Mouse (Mus musculus) embryonic facial prominence, embryonic 10.5 days (tissue): ENCODE measurements around the gene Myd88. TPM values are rescaled to one million over a fixed set of nuclear protein-coding genes. Genes with fewer than 3 reads are reported as not detected.
A peak's percentile ranks its signal among the peaks of the same experiment; 100 is the strongest.

ENCODE experiments used
- DNase-seq: peaks from one replicate; pipeline ENCODE4 v3.0.0-alpha.2; 2017; ENCODE audit warnings: low spot score
- H3K27ac ChIP-seq: fragments of 300-500 bp; sonication (generic); replicated peaks from 2 replicates; pipeline ENCODE4 v1.5.1; 2016; ENCODE audit warnings: mild to moderate bottlenecking
- H3K27me3 ChIP-seq: fragments of 300-500 bp; sonication (generic); replicated peaks from 2 replicates; pipeline ENCODE4 v1.6.1; 2016; ENCODE audit warnings: low read depth, mild to moderate bottlenecking; ENCODE audit not compliant: poor library complexity, severe bottlenecking
- H3K36me3 ChIP-seq: fragments of 300-500 bp; sonication (generic); replicated peaks from 2 replicates; pipeline ENCODE4 v1.6.1; 2016; ENCODE audit warnings: mild to moderate bottlenecking, moderate library complexity
- H3K4me1 ChIP-seq: fragments of 300-500 bp; sonication (generic); 2 replicates; pipeline ENCODE4 v1.6.1; 2016
- H3K4me3 ChIP-seq: fragments of 300-500 bp; sonication (generic); 2 replicates; pipeline ENCODE4 v1.5.1; 2016; ENCODE audit warnings: mild to moderate bottlenecking, moderate library complexity
- H3K9me3 ChIP-seq: fragments of 300-500 bp; sonication (generic); 2 replicates; pipeline ENCODE4 v1.6.1; 2016; ENCODE audit warnings: mild to moderate bottlenecking
- WGBS: fragments of 180-500 bp; shearing (Covaris S2); methylation state at CpG from one replicate; pipeline ENCODE4 v1.1.7; 2016; 5-methylcytosine and 5-hydroxymethylcytosine counted together
- polyA plus RNA-seq: library from polyadenylated mRNA; unstranded; fragments of >200 nt; fragmentation: Nextera tagmentation; extraction: Ambion mirVana; gene quantifications from 2 replicates; pipeline ENCODE4 v1.2.1, GENCODE M21; 2016

Myd88 gene
- polyA plus RNA-seq, 1 experiment from 2014 or later = 9.9 TPM

- Histone ChIP-seq H3K36me3 (peaks cover 5% of the 10 kb centered on the region; the same call in 1 of the 2 replicates), H3K4me3 (peak overlapping the region; percentile 92), H3K9me3 (no peaks in the 10 kb centered on the region), H3K4me1 (peaks cover 23% of the 10 kb centered on the region), H3K27me3 (no peaks in the 10 kb centered on the region), H3K27ac (no peak overlapping the region)
- 85% methylated on average over 7 of the region's 7 CpGs for WGBS
- DNase-seq = no peak
These were observed 20.8 kb downstream of the Myd88 start for GRCm38 (mm10) chr9:119320446-119320845.

GRCm38 (mm10) chr9:119318891-119319290 is 22.3 kb downstream of the Myd88 start:
- Histone ChIP-seq H3K27me3 (no peaks in the 10 kb centered on the region), H3K4me3 (no peak overlapping the region), H3K9me3 (no peaks in the 10 kb centered on the region), H3K36me3 (peaks cover 5% of the 10 kb centered on the region; the same call in 1 of the 2 replicates), H3K27ac (no peak overlapping the region), H3K4me1 (peaks cover 23% of the 10 kb centered on the region)
- WGBS = 88% methylated on average over 1 of the region's 1 CpGs
- no peak for DNase-seq

- Histone ChIP-seq H3K4me3 (no peak overlapping the region), H3K27me3 (no peaks in the 10 kb centered on the region), H3K36me3 (peaks cover 2% of the 10 kb centered on the region; the same call in 1 of the 2 replicates), H3K4me1 (no peaks in the 10 kb centered on the region), H3K27ac (no peak overlapping the region), H3K9me3 (no peaks in the 10 kb centered on the region)
- no peak for DNase-seq
- 93% methylated on average over 10 of the region's 10 CpGs for WGBS
These were observed 28.1 kb downstream of the Myd88 start for GRCm38 (mm10) chr9:119313096-119313495.

- Histone ChIP-seq H3K4me1 (no peaks in the 10 kb centered on the region), H3K9me3 (no peaks in the 10 kb centered on the region), H3K27me3 (no peaks in the 10 kb centered on the region), H3K36me3 (peaks cover 3% of the 10 kb centered on the region; the same call in 1 of the 2 replicates), H3K27ac (no peak overlapping the region), H3K4me3 (no peak overlapping the region)
- DNase-seq = no peak
- WGBS = 91% methylated on average over 1 of the region's 1 CpGs
These were observed 32.1 kb downstream of the Myd88 start for GRCm38 (mm10) chr9:119309067-119309466.

- Histone ChIP-seq H3K4me1 (no peaks in the 10 kb centered on the region), H3K4me3 (no peak overlapping the region), H3K27ac (no peak overlapping the region), H3K36me3 (peaks cover 34% of the 10 kb centered on the region), H3K27me3 (no peaks in the 10 kb centered on the region), H3K9me3 (no peaks in the 10 kb centered on the region)
- DNase-seq = no peak
- WGBS = 91% methylated on average over 7 of the region's 7 CpGs
These were observed 35.3 kb downstream of the Myd88 start for GRCm38 (mm10) chr9:119305863-119306262.

GRCm38 (mm10) chr9:119298563-119298962 is 42.6 kb downstream of the Myd88 start:
- DNase-seq = no peak
- Histone ChIP-seq H3K27me3 (no peaks in the 10 kb centered on the region), H3K27ac (no peak overlapping the region), H3K4me1 (no peaks in the 10 kb centered on the region), H3K4me3 (no peak overlapping the region), H3K9me3 (no peaks in the 10 kb centered on the region), H3K36me3 (peaks cover 41% of the 10 kb centered on the region)
- WGBS = 92% methylated on average over 3 of the region's 3 CpGs

GRCm38 (mm10) chr9:119297696-119298095 is 43.5 kb downstream of the Myd88 start:
- Histone ChIP-seq H3K9me3 (no peaks in the 10 kb centered on the region), H3K4me3 (no peak overlapping the region), H3K36me3 (peaks cover 32% of the 10 kb centered on the region), H3K4me1 (no peaks in the 10 kb centered on the region), H3K27me3 (no peaks in the 10 kb centered on the region), H3K27ac (no peak overlapping the region)
- no peak for DNase-seq
- WGBS = 87% methylated on average over 6 of the region's 6 CpGs

GRCm38 (mm10) chr9:119290791-119291190 is 50.4 kb downstream of the Myd88 start:
- Histone ChIP-seq H3K27me3 (no peaks in the 10 kb centered on the region), H3K27ac (no peak overlapping the region), H3K36me3 (peaks cover 30% of the 10 kb centered on the region), H3K9me3 (no peaks in the 10 kb centered on the region), H3K4me1 (no peaks in the 10 kb centered on the region), H3K4me3 (no peak overlapping the region)
- DNase-seq = no peak
- WGBS = 89% methylated on average over 3 of the region's 3 CpGs

Other genes starting within 250 kb of the Myd88 start
- gene Plcd1, start 247.9 kb downstream of the Myd88 start, polyA plus RNA-seq = 20.7 and 21.2 TPM in 2 replicates
- gene Dlec1, start 238.9 kb downstream of the Myd88 start, polyA plus RNA-seq = 1.0 and 1.5 TPM in 2 replicates
- gene Acaa1b, start 184.3 kb downstream of the Myd88 start, polyA plus RNA-seq = 1.5 and 1.6 TPM in 2 replicates
- gene Gm47289, start 182.2 kb downstream of the Myd88 start, polyA plus RNA-seq = not detected in 2 replicates
- gene Slc22a13, start 132.3 kb downstream of the Myd88 start, polyA plus RNA-seq = not detected in 2 replicates
- gene Oxsr1, start 19.0 kb downstream of the Myd88 start, polyA plus RNA-seq = 12.1 and 12.3 TPM in 2 replicates
- 75.2 and 76.8 TPM in 2 replicates for gene Acaa1a, start 1.7 kb downstream of the Myd88 start, polyA plus RNA-seq
- gene Xylb, start 16.0 kb upstream of the Myd88 start, polyA plus RNA-seq = 9.3 and 9.8 TPM in 2 replicates
- not detected in 2 replicates for gene Slc22a14, start 24.1 kb upstream of the Myd88 start, polyA plus RNA-seq
- gene Acvr2b, start 60.7 kb upstream of the Myd88 start, polyA plus RNA-seq = 78.6 and 85.6 TPM in 2 replicates
- gene Exog, start 103.5 kb upstream of the Myd88 start, polyA plus RNA-seq = 44.2 and 45.3 TPM in 2 replicates
- 1.2 and 1.5 TPM in 2 replicates for gene Scn5a, start 237.6 kb upstream of the Myd88 start, polyA plus RNA-seq